Mouse (Mus musculus) cerebellum, postnatal 36 days (tissue): ENCODE data around the gene Eogt.
A peak's percentile ranks its signal among the peaks of the same experiment; 100 is the strongest.

Experiments
- DNase-seq, 2 experiments: peaks; one replicate each; pipeline ENCODE4 v3.0.0; 2021 to 2022; ENCODE audit warnings: mixed read lengths in 2 of 2

Eogt gene

DNA sequence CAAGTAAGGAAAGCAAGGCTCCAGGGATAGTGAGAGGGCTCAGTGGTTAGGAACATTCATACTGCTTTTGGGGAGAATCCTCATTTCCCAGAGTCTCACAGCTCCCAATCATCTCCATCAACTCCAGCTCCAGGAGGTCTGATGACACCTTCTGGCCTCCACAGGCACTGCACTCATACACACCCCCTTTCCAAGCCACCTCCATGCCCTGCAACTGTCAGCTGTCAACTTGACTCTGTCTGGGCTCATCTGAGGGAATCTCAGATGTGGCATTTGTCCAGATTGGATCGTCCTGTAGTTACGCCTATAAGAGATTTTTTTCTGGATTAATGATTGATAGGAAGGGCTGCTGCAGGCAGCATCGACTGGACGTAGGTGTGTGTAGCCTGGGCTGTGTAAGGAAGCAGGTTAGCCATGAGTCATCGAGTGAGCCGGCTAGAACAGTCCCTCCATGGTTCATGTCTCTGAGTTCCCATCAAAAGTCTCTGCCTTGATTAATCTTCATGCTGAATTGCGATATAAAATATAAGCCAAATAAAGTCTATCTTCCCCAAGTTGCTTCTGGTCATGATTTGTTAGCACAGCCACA is 44.6 kb downstream of the Eogt start:
- no peak for DNase-seq

DNA sequence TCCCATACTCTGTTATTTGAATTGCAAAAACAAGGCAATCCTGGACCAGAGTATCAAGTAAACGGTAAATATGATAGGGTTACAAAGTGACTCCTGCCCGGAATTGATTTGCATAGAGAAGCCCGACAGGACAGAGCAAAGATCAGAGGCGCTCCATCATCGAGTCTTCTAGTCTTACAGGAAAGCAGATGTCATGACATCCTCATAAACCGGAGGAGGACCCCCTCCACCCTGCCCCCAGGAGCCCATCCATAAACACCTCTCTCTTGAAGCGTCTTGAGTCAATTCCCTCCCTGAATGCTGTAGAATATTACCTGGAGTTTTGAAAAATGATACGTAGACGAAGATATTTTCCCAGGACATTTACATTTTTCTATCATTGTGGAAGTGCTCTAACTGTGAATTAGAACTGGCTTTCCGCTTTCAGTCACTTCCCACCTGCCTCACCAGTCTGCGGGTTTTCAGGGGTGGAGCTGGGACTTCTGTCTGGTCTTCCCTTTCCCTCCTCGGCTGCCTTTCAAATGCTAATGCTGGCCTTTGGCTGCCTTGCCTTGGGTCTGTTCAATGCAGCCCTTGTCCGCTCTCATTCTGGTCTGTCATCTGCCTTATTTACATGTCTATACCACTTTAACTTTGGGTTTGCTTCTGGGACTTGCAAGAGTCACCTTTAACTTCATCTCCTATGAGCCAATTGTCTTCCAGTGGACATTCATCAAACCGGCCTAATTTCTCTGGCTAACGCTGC is 46.9 kb downstream of the Eogt start:
- no peak for DNase-seq

DNA sequence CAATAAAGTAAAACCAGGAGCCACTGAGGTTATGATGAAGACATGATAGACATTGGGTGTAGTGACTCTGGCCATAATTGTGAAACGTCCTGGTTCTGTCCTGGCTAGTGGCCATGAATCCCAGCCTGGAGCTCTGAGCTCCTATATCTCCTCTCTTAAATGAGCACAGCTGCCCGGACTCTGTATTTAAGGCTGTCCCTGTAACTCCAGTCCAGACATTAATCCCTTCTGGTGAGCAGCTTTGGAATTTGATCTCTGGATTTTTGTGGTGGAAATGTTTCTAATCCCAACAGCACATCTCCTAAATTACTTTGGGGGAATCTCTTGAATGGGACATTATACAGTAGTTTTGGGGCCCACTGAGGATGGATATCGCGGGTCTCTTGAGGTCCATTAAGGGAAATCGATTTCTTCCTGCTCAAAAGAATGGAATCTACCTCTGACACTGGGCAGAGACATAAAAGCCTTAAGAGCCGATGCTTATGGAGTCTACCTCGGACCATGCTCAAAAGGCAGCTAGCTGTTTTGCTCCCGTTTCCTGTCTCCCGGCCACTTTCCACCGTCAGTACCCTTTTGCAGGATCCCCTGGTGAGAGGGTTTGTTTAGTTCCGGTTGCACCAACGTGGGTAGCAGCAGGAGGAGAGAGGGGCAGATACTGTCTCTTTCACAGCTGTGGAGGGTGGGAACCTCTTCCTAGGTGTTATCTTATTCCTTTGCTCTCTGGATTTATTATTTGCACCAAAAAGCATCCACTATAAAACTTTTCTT is 47.6 kb downstream of the Eogt start:
- no peak for DNase-seq

DNA sequence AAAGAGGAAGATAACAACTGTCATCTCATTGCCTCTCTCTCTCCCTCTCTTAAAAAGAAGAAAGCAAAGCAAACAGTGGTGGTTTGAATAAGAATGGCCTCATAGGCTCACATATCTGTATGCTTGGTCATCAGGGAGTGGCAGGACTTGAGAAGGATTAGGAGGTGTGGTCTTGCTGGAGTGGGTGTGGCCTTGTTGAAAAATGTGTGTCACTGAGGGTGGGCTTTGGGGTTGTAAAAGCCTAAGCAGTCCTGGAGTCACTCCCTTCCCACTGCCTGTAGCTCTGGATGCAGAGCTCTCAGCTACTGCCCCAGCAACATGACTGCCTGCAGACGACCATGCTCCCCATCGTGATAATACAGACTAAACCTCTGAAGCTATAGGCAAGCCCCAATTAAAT is 66.6 kb downstream of the Eogt start:
- no peak for DNase-seq

DNA sequence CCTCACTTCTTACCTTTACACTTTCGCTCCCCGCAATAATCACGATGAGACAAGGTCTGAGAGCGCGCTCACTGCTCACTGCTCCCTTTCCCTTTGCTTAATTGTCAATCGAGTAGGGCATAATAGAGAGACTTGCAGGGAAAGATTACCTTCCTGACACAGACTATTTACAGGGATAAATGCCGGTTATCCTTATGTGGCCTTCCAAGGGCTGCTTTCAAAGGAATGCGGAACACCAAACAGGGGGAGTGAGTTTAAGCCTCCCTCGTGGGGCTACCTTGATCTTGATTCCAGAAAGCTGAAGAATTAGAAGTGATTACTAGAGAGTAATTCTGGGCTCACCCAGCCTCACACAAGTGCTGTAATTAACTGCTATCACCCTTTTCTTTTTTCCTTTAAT is 69.0 kb downstream of the Eogt start:
- DNase-seq = no peak

DNA sequence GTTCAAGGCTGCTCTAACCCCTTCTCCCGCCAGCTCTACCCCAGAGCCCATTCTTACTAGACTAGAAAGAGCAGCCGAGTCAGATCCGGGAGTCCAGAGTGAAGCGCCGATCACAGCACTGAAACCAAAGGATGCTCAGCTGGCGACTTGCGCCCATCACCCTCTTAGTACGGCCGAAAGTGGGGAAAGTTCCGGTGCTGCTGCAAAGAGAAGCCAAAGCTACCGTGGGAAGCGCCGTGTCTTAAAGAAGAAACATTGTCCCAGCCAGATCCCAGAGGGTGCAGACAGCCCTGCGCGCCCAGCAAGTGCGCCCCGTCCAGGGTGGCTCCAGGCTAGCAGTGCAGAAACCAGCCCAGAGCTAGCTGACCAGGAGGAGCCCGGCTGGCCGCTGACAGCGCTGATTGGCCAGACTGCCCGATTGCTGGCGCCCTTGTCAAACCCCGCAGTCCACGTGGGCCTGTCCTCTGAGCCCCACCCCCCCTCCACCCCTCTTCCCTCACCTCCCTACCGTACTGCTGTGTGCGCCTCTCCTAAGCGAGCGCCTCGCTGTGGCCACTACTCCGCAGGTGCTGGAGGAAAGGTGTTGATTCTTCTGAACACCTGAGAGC is 88.8 kb downstream of the Eogt start, which contains the start of gene Fam19a4:
TSS of gene Fam19a4 (minus strand) at position 340 of the 608 bp plus-strand sequence.
- peak in 1 of 2 experiments; percentile 1 for DNase-seq
